Mouse (Mus musculus): ENCODE results near the gene Susd2. TPM values are rescaled to one million over a fixed set of nuclear protein-coding genes. Genes with fewer than 3 reads are reported as not detected.

The Susd2 gene
- 1.6 and 1.8 TPM in 2 replicates for polyA plus RNA-seq (2016; fragmentation: Nextera tagmentation; extraction: Ambion mirVana)

DNA sequence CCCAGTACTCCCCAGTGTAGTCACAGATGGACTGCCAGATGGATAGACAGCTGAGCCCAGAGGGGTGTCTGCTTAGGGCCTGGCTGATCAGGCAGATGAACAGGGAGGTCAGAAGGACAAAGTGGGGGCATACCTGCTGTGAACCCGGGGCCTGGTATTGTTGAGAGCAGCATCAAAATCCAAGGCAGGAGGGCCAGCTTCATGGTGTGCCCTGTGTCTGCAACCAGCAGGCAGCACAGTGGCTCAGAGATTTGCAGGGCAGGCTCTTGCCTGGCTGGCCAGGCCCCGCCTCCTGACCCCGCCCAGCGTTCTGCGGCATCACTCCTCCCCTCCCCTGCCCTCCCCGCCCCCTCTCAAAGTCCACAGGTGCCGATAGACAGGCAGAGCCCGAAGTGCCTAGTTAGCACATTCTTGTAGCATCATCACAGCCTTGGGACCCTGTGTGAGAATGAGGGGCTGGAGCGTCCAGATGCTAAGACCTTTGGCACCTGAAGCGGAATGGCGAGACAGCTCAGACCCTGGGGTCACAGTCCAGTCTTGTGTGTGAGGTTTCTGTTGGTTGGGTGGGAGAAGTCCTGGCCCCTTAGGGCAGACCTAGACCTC lies at the start of gene Susd2:
TSS of gene Susd2 (minus strand) at position 268 of the 603 bp plus-strand sequence.
- no peaks in the 10 kb centered on the region for H3K9me3 ChIP-seq
- peak within 1 kb of the TSS; percentile 26; the same call in 1 of the 2 replicates for H3K27ac ChIP-seq (replicated peaks)
- H3K4me1 ChIP-seq = peaks cover 20% of the 10 kb centered on the region
- WGBS = 4% methylated on average over 11 of the region's 11 CpGs
- H3K36me3 ChIP-seq (replicated peaks) = peaks cover 40% of the 10 kb centered on the region
- H3K4me3 ChIP-seq = peak within 1 kb of the TSS; percentile 43
- peak; percentile 78 for DNase-seq (ENCODE audit: low spot score)
- H3K27me3 ChIP-seq (replicated peaks; ENCODE audit: low read depth, poor library complexity, severe bottlenecking) = no peaks in the 10 kb centered on the region

GRCm38 (mm10) chr10:75688598-75688997 lies 44.8 kb upstream of the Susd2 start:
- Histone ChIP-seq H3K4me1 (peaks cover 13% of the 10 kb centered on the region), H3K9me3 (no peaks in the 10 kb centered on the region), H3K36me3 (replicated peaks) (peaks cover 91% of the 10 kb centered on the region), H3K4me3 (no peak overlapping the region), H3K27ac (replicated peaks) (no peak overlapping the region), H3K27me3 (replicated peaks; ENCODE audit: low read depth, poor library complexity, severe bottlenecking) (no peaks in the 10 kb centered on the region)
- DNase-seq (ENCODE audit: low spot score) = no peak
- WGBS = 85% methylated on average over 2 of the region's 2 CpGs

GRCm38 (mm10) chr10:75686724-75687123 lies 42.9 kb upstream of the Susd2 start:
- Histone ChIP-seq H3K4me3 (no peak overlapping the region), H3K4me1 (peaks cover 13% of the 10 kb centered on the region), H3K27me3 (replicated peaks; ENCODE audit: low read depth, poor library complexity, severe bottlenecking) (no peaks in the 10 kb centered on the region), H3K9me3 (no peaks in the 10 kb centered on the region), H3K27ac (replicated peaks) (no peak overlapping the region), H3K36me3 (replicated peaks) (peaks cover 91% of the 10 kb centered on the region)
- 87% methylated on average over 4 of the region's 4 CpGs for WGBS
- DNase-seq (ENCODE audit: low spot score) = no peak

DNA sequence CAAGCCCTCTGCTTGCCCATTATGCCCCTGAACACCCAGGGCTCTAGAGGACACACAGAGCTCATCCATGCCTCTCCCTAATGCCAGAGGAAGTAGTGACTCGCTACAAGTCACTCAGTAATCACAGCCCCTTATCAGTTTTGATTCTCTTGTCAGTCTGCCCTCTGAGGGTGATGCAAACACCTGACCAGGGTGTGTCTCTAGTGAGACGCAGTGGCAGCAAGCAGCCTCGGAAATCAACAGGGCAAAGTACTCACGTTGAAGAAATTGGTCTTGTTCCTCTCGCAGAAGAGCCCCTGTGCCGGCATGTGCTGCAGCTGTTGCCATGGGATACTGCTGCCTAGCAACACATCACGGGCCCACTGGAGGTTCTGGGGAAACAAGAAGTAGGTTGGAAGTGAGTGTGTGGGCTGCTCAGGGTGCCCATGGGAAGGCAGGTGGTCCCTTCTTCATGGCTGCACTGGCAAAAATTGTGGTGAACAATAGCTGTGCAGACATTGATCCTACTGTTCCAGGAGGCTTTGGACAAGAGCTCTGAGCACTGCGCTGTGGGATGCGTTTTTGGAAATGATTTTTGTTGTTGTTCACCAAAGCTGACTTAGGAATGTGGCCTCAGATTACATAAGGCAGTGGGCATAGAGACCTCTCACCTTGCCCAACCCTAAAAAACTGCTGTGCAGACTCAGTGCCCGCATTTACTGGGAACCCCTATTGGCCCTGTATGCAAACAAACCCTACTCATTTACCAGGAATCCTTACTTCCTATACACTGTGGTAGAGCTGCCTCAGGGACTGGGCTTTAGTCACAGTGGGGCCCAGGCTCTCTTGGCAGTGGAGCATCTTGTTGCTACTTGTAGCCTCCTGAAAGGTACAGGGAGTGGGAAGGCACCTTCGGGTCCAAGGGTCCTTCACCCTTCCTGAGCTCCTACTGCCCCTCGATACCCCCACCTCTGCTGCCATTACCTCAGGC lies 40.5 kb upstream of the Susd2 start:
- no peak overlapping the region for H3K4me3 ChIP-seq
- H3K36me3 ChIP-seq (replicated peaks) = peaks cover 93% of the 10 kb centered on the region
- H3K27me3 ChIP-seq (replicated peaks; ENCODE audit: low read depth, poor library complexity, severe bottlenecking) = no peaks in the 10 kb centered on the region
- WGBS = 68% methylated on average over 12 of the region's 12 CpGs
- H3K27ac ChIP-seq (replicated peaks) = no peak overlapping the region
- peak; percentile 68 for DNase-seq (ENCODE audit: low spot score)
- H3K9me3 ChIP-seq = no peaks in the 10 kb centered on the region
- H3K4me1 ChIP-seq = peaks cover 13% of the 10 kb centered on the region

DNA sequence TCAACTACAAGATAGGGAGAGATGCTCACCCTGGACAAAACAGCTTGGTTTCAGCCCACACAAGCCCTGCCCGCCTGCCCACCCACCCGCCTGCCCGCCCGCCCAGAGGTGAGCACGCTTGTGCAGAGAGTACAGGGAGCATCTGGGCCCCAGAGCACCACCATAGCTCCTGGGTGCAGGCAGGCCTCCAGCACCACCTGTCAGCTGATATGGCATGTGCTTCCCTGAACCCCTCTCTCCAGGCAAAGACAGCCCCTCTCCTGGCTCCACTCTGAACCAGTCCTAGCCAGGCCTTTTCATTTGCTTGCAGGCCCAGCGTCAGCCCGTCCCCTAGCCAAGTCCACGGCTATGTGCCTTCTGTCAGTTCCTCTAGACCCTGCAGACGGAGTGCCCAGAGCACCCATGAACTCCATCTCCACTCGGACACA lies 36.8 kb upstream of the Susd2 start:
- WGBS = 94% methylated on average over 10 of the region's 10 CpGs
- peaks cover 93% of the 10 kb centered on the region for H3K36me3 ChIP-seq (replicated peaks)

GRCm38 (mm10) chr10:75679204-75679603 lies 35.4 kb upstream of the Susd2 start:
- WGBS = 87% methylated on average over 6 of the region's 6 CpGs
- Histone ChIP-seq H3K36me3 (replicated peaks) (peaks cover 95% of the 10 kb centered on the region), H3K4me3 (no peak overlapping the region), H3K4me1 (peaks cover 27% of the 10 kb centered on the region), H3K27me3 (replicated peaks; ENCODE audit: low read depth, poor library complexity, severe bottlenecking) (no peaks in the 10 kb centered on the region), H3K27ac (replicated peaks) (no peak overlapping the region), H3K9me3 (no peaks in the 10 kb centered on the region)
- DNase-seq (ENCODE audit: low spot score) = no peak

More for the DNA sequence above, 36.8 kb upstream of the Susd2 start:
- H3K9me3 ChIP-seq = no peaks in the 10 kb centered on the region
- H3K27ac ChIP-seq (replicated peaks) = no peak overlapping the region
- no peaks in the 10 kb centered on the region for H3K27me3 ChIP-seq (replicated peaks; ENCODE audit: low read depth, poor library complexity, severe bottlenecking)
- DNase-seq (ENCODE audit: low spot score) = no peak
- H3K4me3 ChIP-seq = no peak overlapping the region
- peaks cover 24% of the 10 kb centered on the region for H3K4me1 ChIP-seq

- H3K27me3 ChIP-seq (replicated peaks; ENCODE audit: low read depth, poor library complexity, severe bottlenecking) = no peaks in the 10 kb centered on the region
- H3K4me3 ChIP-seq = no peak overlapping the region
- 93% methylated on average over 5 of the region's 5 CpGs for whole genome bisulfite sequencing
- H3K36me3 ChIP-seq (replicated peaks) = peaks cover 94% of the 10 kb centered on the region
- H3K4me1 ChIP-seq = peaks cover 22% of the 10 kb centered on the region
- H3K27ac ChIP-seq (replicated peaks) = no peak overlapping the region
- no peaks in the 10 kb centered on the region for H3K9me3 ChIP-seq
- DNase-seq (ENCODE audit: low spot score) = no peak
Observed at GRCm38 (mm10) chr10:75677989-75678388, 34.2 kb upstream of the Susd2 start.

GRCm38 (mm10) chr10:75677571-75677970 lies 33.8 kb upstream of the Susd2 start:
- no peak for DNase-seq (ENCODE audit: low spot score)
- no peak overlapping the region for H3K4me3 ChIP-seq
- WGBS = 87% methylated on average over 2 of the region's 2 CpGs
- H3K27ac ChIP-seq (replicated peaks) = no peak overlapping the region
- H3K36me3 ChIP-seq (replicated peaks) = peaks cover 93% of the 10 kb centered on the region
- H3K4me1 ChIP-seq = peaks cover 22% of the 10 kb centered on the region
- no peaks in the 10 kb centered on the region for H3K9me3 ChIP-seq
- H3K27me3 ChIP-seq (replicated peaks; ENCODE audit: low read depth, poor library complexity, severe bottlenecking) = no peaks in the 10 kb centered on the region

DNA sequence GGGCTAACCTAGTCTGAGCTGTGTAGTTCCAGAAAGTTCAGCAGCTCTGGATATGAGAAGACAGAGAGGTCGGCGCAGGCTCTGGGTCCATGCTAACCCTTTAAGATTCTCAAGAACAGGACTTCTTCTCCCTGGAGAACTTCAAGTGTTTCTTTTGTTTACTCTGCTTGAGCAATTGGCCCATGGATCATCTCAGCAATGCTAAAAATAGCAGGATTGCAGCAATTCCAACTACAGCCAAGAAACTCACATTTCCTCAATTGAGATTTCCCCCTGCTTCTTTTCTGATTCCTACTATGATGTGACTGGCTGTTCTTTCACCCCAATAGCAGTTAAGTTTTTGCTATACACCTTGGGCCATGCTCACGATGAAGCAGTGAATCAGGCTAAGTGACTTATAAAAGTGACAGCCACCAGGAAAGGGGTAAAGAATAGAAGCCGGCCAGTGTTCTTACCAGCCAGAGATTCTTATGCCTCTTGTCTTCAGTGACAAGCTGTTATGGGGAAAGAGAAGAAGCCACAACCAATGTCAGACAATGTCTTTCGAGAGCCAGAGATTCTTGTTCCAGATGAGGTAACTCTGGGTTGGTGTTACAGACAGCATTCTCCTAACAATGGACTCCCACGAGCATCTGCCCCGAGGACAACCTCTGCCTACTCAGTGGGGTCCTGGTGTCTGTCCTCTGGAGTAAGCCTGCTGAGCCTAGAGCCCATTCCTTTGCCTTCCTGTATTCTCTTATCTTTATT lies 33.2 kb upstream of the Susd2 start:
- no peak for DNase-seq (ENCODE audit: low spot score)
- 86% methylated on average over 7 of the region's 7 CpGs for WGBS
- Histone ChIP-seq H3K4me1 (peaks cover 22% of the 10 kb centered on the region), H3K4me3 (no peak overlapping the region), H3K36me3 (replicated peaks) (peaks cover 93% of the 10 kb centered on the region), H3K9me3 (no peaks in the 10 kb centered on the region), H3K27ac (replicated peaks) (no peak overlapping the region), H3K27me3 (replicated peaks; ENCODE audit: low read depth, poor library complexity, severe bottlenecking) (no peaks in the 10 kb centered on the region)

GRCm38 (mm10) chr10:75676286-75676685 lies 32.5 kb upstream of the Susd2 start:
- peaks cover 22% of the 10 kb centered on the region for H3K4me1 ChIP-seq
- peak overlapping the region; percentile 15; the same call in 1 of the 2 replicates for H3K27ac ChIP-seq (replicated peaks)
- no peaks in the 10 kb centered on the region for H3K9me3 ChIP-seq
- DNase-seq (ENCODE audit: low spot score) = no peak
- 93% methylated on average over 2 of the region's 2 CpGs for WGBS
- peaks cover 93% of the 10 kb centered on the region for H3K36me3 ChIP-seq (replicated peaks)
- H3K27me3 ChIP-seq (replicated peaks; ENCODE audit: low read depth, poor library complexity, severe bottlenecking) = no peaks in the 10 kb centered on the region
- no peak overlapping the region for H3K4me3 ChIP-seq

DNA sequence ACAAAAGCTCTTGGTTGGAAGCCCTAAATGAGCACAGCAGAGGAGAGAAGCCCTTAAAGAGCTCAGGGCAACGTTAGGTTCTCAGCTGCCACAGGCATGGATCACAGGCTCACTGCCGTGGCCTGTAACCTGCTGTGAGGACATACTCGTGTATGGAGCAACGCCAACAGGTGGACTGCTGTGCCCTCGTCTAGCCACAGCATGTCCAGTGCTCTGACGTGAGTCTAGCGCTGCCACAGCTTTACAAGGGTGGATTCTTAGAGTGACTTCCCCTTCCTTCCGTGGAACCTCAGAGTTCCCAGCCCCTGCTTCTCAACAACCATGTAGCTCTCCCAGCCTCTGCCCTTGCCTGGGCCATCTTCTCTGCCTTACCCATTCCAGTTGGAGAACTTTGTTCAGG lies 31.8 kb upstream of the Susd2 start:
- H3K4me1 ChIP-seq = peaks cover 22% of the 10 kb centered on the region
- 78% methylated on average over 8 of the region's 8 CpGs for WGBS
- H3K36me3 ChIP-seq (replicated peaks) = peaks cover 93% of the 10 kb centered on the region
- H3K27me3 ChIP-seq (replicated peaks; ENCODE audit: low read depth, poor library complexity, severe bottlenecking) = no peaks in the 10 kb centered on the region
- H3K4me3 ChIP-seq = no peak overlapping the region
- DNase-seq (ENCODE audit: low spot score) = peak; percentile 14
- peak overlapping the region; percentile 44; the same call in 1 of the 2 replicates for H3K27ac ChIP-seq (replicated peaks)
- H3K9me3 ChIP-seq = no peaks in the 10 kb centered on the region

GRCm38 (mm10) chr10:75669936-75670335 lies 26.1 kb upstream of the Susd2 start:
- peaks cover 42% of the 10 kb centered on the region for H3K27me3 ChIP-seq (replicated peaks; ENCODE audit: low read depth, poor library complexity, severe bottlenecking)
- peaks cover 55% of the 10 kb centered on the region for H3K36me3 ChIP-seq (replicated peaks)
- no peaks in the 10 kb centered on the region for H3K9me3 ChIP-seq
- DNase-seq (ENCODE audit: low spot score) = no peak
- 100% methylated on average over 1 of the region's 1 CpGs for WGBS
- no peak overlapping the region for H3K27ac ChIP-seq (replicated peaks)
- peaks cover 32% of the 10 kb centered on the region for H3K4me1 ChIP-seq
- no peak overlapping the region for H3K4me3 ChIP-seq
